Mouse (Mus musculus) liver, embryonic 12.5 days (tissue): ENCODE results near the gene 1500011B03Rik. TPM values are rescaled to one million over a fixed set of nuclear protein-coding genes. Genes with fewer than 3 reads are reported as not detected.
A peak's percentile ranks its signal among the peaks of the same experiment; 100 is the strongest.

Experiments used
- ATAC-seq: fragments of 200-750 bp; cut with Nextera tagmentation; 2 replicates; pipeline ENCODE4 v1.8.0; 2017; ENCODE audit warnings: moderate number of reproducible peaks, mild to moderate bottlenecking, moderate library complexity
- H3K27ac ChIP-seq: fragments of 300-500 bp; sonication (generic); 2 replicates; pipeline ENCODE4 v1.5.1; 2016; ENCODE audit warnings: mild to moderate bottlenecking
- H3K27me3 ChIP-seq: fragments of 300-500 bp; sonication (generic); replicated peaks from 2 replicates; pipeline ENCODE4 v1.6.1; 2016; ENCODE audit warnings: mild to moderate bottlenecking, moderate library complexity
- H3K36me3 ChIP-seq: fragments of 300-500 bp; sonication (generic); 2 replicates; pipeline ENCODE4 v1.6.1; 2016; ENCODE audit warnings: mild to moderate bottlenecking, moderate library complexity
- H3K4me1 ChIP-seq: fragments of 300-500 bp; sonication (generic); 2 replicates; pipeline ENCODE4 v1.6.1; 2016
- H3K4me2 ChIP-seq: fragments of 300-500 bp; sonication (generic); 2 replicates; pipeline ENCODE4 v1.6.1; 2016; ENCODE audit warnings: mild to moderate bottlenecking, moderate library complexity
- H3K4me3 ChIP-seq: fragments of 300-500 bp; sonication (generic); 2 replicates; pipeline ENCODE4 v1.5.1; 2016; ENCODE audit warnings: mild to moderate bottlenecking, moderate library complexity
- H3K9ac ChIP-seq: fragments of 300-500 bp; sonication (generic); 2 replicates; pipeline ENCODE4 v1.6.1; 2016; ENCODE audit warnings: mild to moderate bottlenecking, moderate library complexity
- H3K9me3 ChIP-seq: fragments of 300-500 bp; sonication (generic); replicated peaks from 2 replicates; pipeline ENCODE4 v1.6.1; 2016; ENCODE audit warnings: mild to moderate bottlenecking, moderate library complexity
- WGBS: fragments of 180-500 bp; shearing (Covaris S2); methylation state at CpG from one replicate; pipeline ENCODE4 v1.1.7; 2016; ENCODE audit not compliant: insufficient replicate concordance; 5-methylcytosine and 5-hydroxymethylcytosine counted together
- polyA plus RNA-seq: library from polyadenylated mRNA; unstranded; fragments of >200 nt; fragmentation: Nextera tagmentation; extraction: Ambion mirVana; gene quantifications from 2 replicates; pipeline ENCODE4 v1.2.1, GENCODE M21; 2016

Gene 1500011B03Rik
- polyA plus RNA-seq, 1 experiment from 2014 or later: 37.4 TPM

- Histone ChIP-seq H3K36me3 (peaks cover 97% of the 10 kb centered on the region), H3K27ac (no peak overlapping the region), H3K4me3 (peak overlapping the region; percentile 25), H3K9ac (no peak overlapping the region), H3K9me3 (no peaks in the 10 kb centered on the region), H3K4me2 (peak overlapping the region; percentile 52), H3K27me3 (no peaks in the 10 kb centered on the region), H3K4me1 (peaks cover 42% of the 10 kb centered on the region)
- peak; percentile 51 for ATAC-seq
- 56% methylated on average over 40 of the region's 40 CpGs for WGBS
Observed at GRCm38 (mm10) chr5:114796299-114797012, 26.8 kb downstream of the 1500011B03Rik start.

- no peak for ATAC-seq
- H3K27ac ChIP-seq: no peak overlapping the region
- no peak overlapping the region for H3K4me3 ChIP-seq
- no peak overlapping the region for H3K4me2 ChIP-seq
- no peaks in the 10 kb centered on the region for H3K27me3 ChIP-seq
- H3K36me3 ChIP-seq: peaks cover 97% of the 10 kb centered on the region
- no peaks in the 10 kb centered on the region for H3K9me3 ChIP-seq
- peaks cover 34% of the 10 kb centered on the region for H3K4me1 ChIP-seq
- no peak overlapping the region for H3K9ac ChIP-seq
- WGBS: 80% methylated on average over 9 of the region's 9 CpGs
Observed at GRCm38 (mm10) chr5:114795653-114796052, 27.6 kb downstream of the 1500011B03Rik start.

GRCm38 (mm10) chr5:114795231-114795630, 28.0 kb downstream of the 1500011B03Rik start:
- Histone ChIP-seq H3K4me3 (no peak overlapping the region), H3K4me2 (no peak overlapping the region), H3K36me3 (peaks cover 97% of the 10 kb centered on the region), H3K9me3 (no peaks in the 10 kb centered on the region), H3K27ac (no peak overlapping the region), H3K27me3 (no peaks in the 10 kb centered on the region), H3K4me1 (peaks cover 30% of the 10 kb centered on the region), H3K9ac (no peak overlapping the region)
- WGBS: 60% methylated on average over 9 of the region's 9 CpGs
- ATAC-seq: no peak

GRCm38 (mm10) chr5:114794609-114795008, 28.7 kb downstream of the 1500011B03Rik start:
- Histone ChIP-seq H3K27ac (no peak overlapping the region), H3K9ac (no peak overlapping the region), H3K36me3 (peaks cover 96% of the 10 kb centered on the region), H3K9me3 (no peaks in the 10 kb centered on the region), H3K4me2 (no peak overlapping the region), H3K4me3 (no peak overlapping the region), H3K27me3 (no peaks in the 10 kb centered on the region), H3K4me1 (peaks cover 26% of the 10 kb centered on the region)
- no peak for ATAC-seq
- WGBS: 64% methylated on average over 4 of the region's 4 CpGs

GRCm38 (mm10) chr5:114793317-114793716, 30.0 kb downstream of the 1500011B03Rik start:
- no peak overlapping the region for H3K4me2 ChIP-seq
- no peak overlapping the region for H3K9ac ChIP-seq
- H3K9me3 ChIP-seq: no peaks in the 10 kb centered on the region
- no peak overlapping the region for H3K27ac ChIP-seq
- H3K4me3 ChIP-seq: no peak overlapping the region
- ATAC-seq: no peak
- H3K27me3 ChIP-seq: no peaks in the 10 kb centered on the region
- peaks cover 26% of the 10 kb centered on the region for H3K4me1 ChIP-seq
- WGBS: 81% methylated on average over 7 of the region's 7 CpGs
- peaks cover 96% of the 10 kb centered on the region for H3K36me3 ChIP-seq

- Histone ChIP-seq H3K36me3 (peaks cover 48% of the 10 kb centered on the region), H3K4me3 (0 out of 2 replicates have a peak overlapping the region, but pooled peaks have one; percentile 4), H3K9ac (peak overlapping the region; percentile 57), H3K4me2 (peak overlapping the region; percentile 49), H3K4me1 (peaks cover 61% of the 10 kb centered on the region), H3K27ac (peak overlapping the region; percentile 81), H3K27me3 (no peaks in the 10 kb centered on the region), H3K9me3 (no peaks in the 10 kb centered on the region)
- ATAC-seq: no peak; the same call in 1 of the 2 replicates
- 41% methylated on average over 5 of the region's 5 CpGs for WGBS
Observed at GRCm38 (mm10) chr5:114785196-114785595, 38.1 kb downstream of the 1500011B03Rik start.

GRCm38 (mm10) chr5:114784622-114785165, 38.6 kb downstream of the 1500011B03Rik start:
- ATAC-seq: peak; percentile 82
- Histone ChIP-seq H3K9ac (peak overlapping the region; percentile 57), H3K27ac (peak overlapping the region; percentile 81), H3K4me3 (peak overlapping the region; percentile 4; the same call in 1 of the 2 replicates), H3K4me2 (peak overlapping the region; percentile 49), H3K36me3 (peaks cover 44% of the 10 kb centered on the region), H3K27me3 (no peaks in the 10 kb centered on the region), H3K4me1 (peaks cover 66% of the 10 kb centered on the region), H3K9me3 (no peaks in the 10 kb centered on the region)
- 9% methylated on average over 16 of the region's 16 CpGs for WGBS

GRCm38 (mm10) chr5:114783405-114784163, 39.7 kb downstream of the 1500011B03Rik start:
- ATAC-seq: peak; percentile 35
- Histone ChIP-seq H3K27me3 (no peaks in the 10 kb centered on the region), H3K4me1 (peaks cover 77% of the 10 kb centered on the region), H3K9me3 (no peaks in the 10 kb centered on the region), H3K9ac (0 out of 2 replicates have a peak overlapping the region, but pooled peaks have one; percentile 14), H3K4me3 (no peak overlapping the region), H3K36me3 (peaks cover 33% of the 10 kb centered on the region), H3K4me2 (0 out of 2 replicates have a peak overlapping the region, but pooled peaks have one; percentile 23), H3K27ac (peak overlapping the region; percentile 43; the same call in 1 of the 2 replicates)
- WGBS: 43% methylated on average over 12 of the region's 12 CpGs

GRCm38 (mm10) chr5:114782991-114783390, 40.3 kb downstream of the 1500011B03Rik start:
- peak overlapping the region; percentile 43; the same call in 1 of the 2 replicates for H3K27ac ChIP-seq
- WGBS: 50% methylated on average over 9 of the region's 9 CpGs

GRCm38 (mm10) chr5:114780912-114781311, 42.4 kb downstream of the 1500011B03Rik start:
- Histone ChIP-seq H3K4me1 (peaks cover 100% of the 10 kb centered on the region), H3K9me3 (no peaks in the 10 kb centered on the region), H3K27me3 (no peaks in the 10 kb centered on the region), H3K4me3 (no peak overlapping the region), H3K36me3 (peaks cover 6% of the 10 kb centered on the region), H3K27ac (peak overlapping the region; percentile 61), H3K4me2 (no peak overlapping the region), H3K9ac (no peak overlapping the region)
- 62% methylated on average over 7 of the region's 7 CpGs for WGBS
- no peak for ATAC-seq

More at GRCm38 (mm10) chr5:114782991-114783390, 40.3 kb downstream of the 1500011B03Rik start:
- no peak for ATAC-seq
- Histone ChIP-seq H3K9me3 (no peaks in the 10 kb centered on the region), H3K4me3 (no peak overlapping the region), H3K4me1 (peaks cover 83% of the 10 kb centered on the region), H3K4me2 (peak overlapping the region; percentile 1; the same call in 1 of the 2 replicates), H3K27me3 (no peaks in the 10 kb centered on the region), H3K9ac (no peak overlapping the region), H3K36me3 (peaks cover 27% of the 10 kb centered on the region)

- no peak for ATAC-seq
- H3K9me3 ChIP-seq: no peaks in the 10 kb centered on the region
- 62% methylated on average over 7 of the region's 7 CpGs for WGBS
- no peak overlapping the region for H3K9ac ChIP-seq
- peak overlapping the region; percentile 61 for H3K27ac ChIP-seq
- no peaks in the 10 kb centered on the region for H3K27me3 ChIP-seq
- no peak overlapping the region for H3K4me3 ChIP-seq
- H3K36me3 ChIP-seq: no peaks in the 10 kb centered on the region; the same call in 1 of the 2 replicates
- H3K4me1 ChIP-seq: peaks cover 97% of the 10 kb centered on the region
- H3K4me2 ChIP-seq: peak overlapping the region; percentile 32; the same call in 1 of the 2 replicates
Observed at GRCm38 (mm10) chr5:114779956-114780489, 43.2 kb downstream of the 1500011B03Rik start.
